Mouse (Mus musculus): ENCODE results near the gene Cdc20. TPM values are rescaled to one million over a fixed set of nuclear protein-coding genes. Genes with fewer than 3 reads are reported as not detected.

Gene Cdc20
- total RNA-seq (2021): 24.5 and 25.0 TPM in 2 replicates
- long read RNA-seq, experiment 1, transcript Cdc20-201 (10 exons, 1,793 nt): major isoform, 101 of 108 reads
- long read RNA-seq, experiment 1, partial matches to known transcripts: 2 of 108 reads
- long read RNA-seq, experiment 1, other reads (novel, unspliced or antisense): 5 of 108 reads
- long read RNA-seq, experiment 2, transcript Cdc20-201 (10 exons, 1,793 nt): major isoform, 49 of 51 reads
- long read RNA-seq, experiment 2, partial matches to known transcripts: 1 of 51 reads
- long read RNA-seq, experiment 2, other reads (novel, unspliced or antisense): 1 of 51 reads

- DNase-seq: peak; percentile 96
These were observed at the start of gene Cdc20 for GRCm38 (mm10) chr4:118436820-118437603. TSS of gene Cdc20 (minus strand) at chr4:118437352.

DNA sequence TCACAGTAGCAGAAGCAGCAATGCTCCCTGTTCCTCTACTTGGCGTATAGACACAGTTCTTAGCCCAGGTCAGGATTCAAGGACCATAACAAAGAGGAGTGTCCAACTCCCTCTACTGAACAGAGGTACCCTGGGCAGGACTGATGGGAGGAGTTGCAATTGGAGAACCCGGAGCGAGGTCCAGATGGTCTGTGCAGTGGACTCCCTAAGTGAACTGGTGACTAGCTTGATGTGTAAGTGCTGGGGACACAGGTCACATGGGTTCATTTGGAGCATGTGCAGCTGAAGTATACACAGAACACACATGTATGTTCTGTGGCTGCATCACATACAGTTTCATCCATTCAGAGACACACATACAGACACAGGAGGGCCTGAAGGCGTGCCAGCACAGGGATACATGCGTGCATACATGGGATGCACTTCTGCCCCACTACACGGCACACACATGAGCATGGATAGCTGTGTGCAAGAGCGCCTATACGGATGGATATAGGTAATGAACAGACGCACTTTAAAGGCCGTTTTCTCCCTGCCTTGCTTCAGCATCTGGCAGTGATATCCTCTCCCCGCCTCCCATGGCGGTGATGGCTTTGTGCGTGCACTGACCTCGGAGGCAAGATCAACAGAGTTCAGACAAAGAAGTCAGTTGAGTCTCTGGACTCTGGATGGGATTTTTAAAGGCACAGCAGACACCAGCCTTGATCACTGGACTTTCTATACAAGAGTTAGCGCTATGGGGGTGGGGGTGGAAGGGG, 39.8 kb upstream of the Cdc20 start:
- no peak for DNase-seq

DNA sequence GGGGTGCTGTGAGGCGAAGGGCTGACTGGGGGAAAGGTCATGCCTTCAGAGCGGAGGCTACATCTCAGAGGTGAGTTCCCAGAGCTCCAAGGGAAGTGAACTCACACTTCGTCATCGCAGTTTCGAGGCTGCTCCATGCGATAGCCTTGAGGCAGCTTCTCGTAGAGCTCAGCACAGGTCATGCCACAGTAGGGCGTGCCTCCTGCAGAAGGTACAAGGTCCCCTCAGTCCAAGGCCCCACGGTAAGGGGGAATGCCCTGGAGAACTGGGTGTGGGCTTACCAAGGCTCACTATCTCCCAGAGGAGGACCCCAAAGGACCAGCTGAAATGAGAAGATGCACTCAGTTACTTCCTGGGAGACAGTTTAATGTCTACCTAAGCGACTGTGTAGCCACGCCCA, 35.5 kb upstream of the Cdc20 start:
- DNase-seq: no peak

GRCm38 (mm10) chr4:118471281-118471680, 34.1 kb upstream of the Cdc20 start:
- no peak for DNase-seq

GRCm38 (mm10) chr4:118465697-118466163, 28.6 kb upstream of the Cdc20 start:
- peak; percentile 60 for DNase-seq

DNA sequence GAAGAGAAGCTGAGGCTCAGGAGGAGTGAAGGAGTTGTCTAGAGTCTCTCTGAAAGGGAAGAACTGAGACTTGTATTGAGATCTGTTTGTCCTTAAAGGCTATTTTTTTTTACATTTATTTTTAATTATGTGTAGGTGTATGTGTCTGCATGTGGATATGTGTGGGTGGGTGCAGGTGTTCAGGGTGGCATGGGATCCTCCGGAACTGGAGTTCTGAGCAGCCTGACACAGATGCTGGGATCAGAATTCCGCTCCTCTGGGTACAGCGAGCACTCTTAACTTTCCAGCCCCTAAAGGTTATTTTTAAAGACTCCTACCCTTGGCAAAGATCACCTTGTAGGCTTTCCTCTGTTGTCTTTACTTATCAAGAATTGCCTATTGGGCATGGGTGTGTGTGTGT, 27.8 kb upstream of the Cdc20 start:
- no peak for DNase-seq

DNA sequence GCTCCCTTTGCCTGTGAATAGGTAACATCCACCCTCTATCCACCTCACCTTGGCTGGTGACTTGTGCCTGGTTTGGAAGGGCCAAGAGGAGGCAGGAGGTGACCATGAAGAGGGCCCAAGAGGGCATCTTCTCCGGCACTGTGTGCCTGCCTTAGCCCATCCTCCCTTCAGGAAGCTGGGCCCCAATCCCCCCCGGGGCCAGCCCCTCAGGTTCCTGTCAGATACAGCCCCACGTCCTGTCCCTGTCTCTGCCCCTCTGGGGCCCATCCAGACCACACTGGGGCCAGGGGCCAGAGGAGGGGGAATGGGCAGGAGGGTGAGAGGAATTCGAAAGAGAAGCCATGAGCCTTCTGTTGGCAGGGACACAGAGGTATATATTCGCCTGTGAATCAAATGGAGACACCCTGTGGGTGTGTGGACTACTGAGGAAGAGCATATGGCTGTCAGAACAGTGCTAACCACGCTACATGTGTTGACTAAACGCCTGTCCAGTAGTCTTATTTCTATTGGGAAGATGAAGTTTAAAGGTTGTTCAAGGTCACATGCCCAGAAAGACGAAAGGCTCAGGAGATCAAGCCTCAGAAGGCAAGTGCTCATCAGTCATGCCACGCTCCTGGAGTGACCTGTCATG, 20.3 kb upstream of the Cdc20 start, which contains the start of gene Mpl:
TSS of gene Mpl (minus strand) at position 169 of the 631 bp plus-strand sequence.
- DNase-seq: no peak

GRCm38 (mm10) chr4:118446415-118447153, 9.4 kb upstream of the Cdc20 start:
- DNase-seq: no peak

DNA sequence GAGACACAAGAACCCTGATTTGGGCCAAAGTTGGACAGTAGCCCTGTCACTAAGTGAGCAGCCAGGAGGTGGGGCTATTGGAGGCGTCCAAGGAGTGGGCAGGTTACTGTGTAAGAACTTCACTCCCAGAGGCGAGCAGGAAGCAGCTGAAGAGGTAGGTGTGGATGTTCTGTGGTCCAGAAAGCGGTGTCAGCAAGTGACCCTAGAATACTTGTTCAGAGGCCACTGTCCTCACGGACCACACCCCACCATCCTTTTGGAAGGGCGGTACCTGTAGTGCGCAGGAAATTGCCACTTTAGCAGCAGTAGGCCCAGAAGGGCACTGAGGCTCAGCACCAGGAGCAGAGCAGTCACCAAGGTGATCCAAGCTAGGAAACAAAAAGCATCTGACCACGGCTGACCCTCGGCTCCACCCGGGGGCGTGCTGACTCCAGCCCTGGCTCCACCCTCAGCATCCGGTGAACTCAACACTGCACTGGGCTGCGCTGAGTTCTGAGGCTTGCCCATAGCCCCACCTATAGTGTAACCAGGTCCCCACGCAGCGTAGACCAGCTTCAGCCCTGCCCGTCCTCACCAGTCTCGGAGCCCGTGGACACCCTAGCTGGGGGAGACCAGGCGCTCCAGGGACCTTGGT, 8.7 kb upstream of the Cdc20 start:
- DNase-seq: peak; percentile 57

DNA sequence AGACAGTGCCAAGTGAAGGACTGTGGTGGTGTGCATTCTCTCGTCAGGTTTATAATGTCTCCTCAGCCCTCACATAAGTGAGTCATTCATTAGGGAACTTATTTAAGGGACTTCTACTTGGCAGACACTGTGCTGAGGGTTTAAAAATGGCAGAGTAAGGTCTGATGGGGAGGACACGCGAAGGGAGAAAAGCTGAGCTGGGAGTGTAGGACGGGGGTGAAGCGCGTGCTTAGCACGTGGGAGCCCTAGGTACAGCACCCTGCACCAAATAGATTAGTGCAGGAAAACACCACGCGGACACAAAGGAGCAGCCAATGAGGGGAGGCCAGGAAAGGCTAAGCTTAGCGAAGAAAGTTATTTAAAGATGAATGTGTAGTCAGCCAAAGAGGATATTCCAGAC, 7.9 kb upstream of the Cdc20 start:
- DNase-seq: no peak

GRCm38 (mm10) chr4:118437829-118438253, 689 bp upstream of the Cdc20 start:
- peak; percentile 40 for DNase-seq

DNA sequence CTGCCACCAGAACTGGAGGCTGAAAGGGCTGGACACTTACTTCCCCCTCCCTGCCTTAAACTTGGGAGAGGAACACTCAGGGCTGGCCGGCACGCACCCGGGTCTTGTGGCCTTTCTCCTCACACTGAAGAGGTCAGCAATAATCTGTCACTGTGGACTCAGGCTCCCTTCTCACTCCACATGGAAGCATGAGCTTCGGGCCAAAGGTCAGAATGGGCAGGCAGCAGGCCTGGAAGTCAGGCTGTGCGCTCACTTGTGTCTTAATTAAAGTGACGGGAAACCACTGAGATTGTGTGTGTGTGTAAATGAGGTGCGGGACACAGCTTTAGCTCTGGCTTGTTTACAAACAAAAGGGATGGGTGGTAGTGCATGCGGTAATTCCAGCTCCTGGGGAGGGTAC, 4.8 kb downstream of the Cdc20 start:
- DNase-seq: no peak

DNA sequence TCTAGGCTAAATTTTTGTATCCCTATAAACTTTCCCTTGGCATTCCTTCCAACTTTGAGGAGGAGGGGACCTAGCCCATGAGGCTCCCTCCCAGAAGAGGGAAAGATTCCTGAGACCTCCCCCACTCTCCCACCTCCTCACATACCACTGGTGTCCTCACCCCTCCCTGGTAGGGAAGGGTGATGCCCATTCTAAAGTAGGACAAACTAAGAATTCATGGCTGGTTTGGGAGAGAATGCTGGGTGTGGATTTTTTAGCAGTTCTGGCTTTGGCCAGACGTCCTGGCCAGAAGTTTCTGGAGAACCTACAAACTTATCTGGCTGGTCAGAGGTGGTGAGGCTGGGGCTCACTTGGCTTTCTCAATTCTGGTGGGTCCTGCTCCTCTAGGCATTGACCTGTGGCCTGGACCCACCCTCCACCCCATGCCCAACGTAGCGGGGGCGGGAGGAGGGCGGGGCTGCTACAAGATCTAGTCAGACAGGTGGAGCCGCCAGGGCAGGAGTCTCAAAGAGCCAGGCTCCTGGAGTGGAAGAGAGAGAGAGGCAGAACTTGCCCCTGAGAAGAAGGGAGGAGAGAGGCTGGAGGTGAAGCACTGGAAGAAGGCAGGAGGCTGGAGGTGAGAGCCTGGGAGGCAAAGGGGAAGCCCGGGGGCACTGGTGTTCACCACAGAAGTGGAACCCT, 7.8 kb downstream of the Cdc20 start:
- DNase-seq: no peak

GRCm38 (mm10) chr4:118428531-118429214, 8.5 kb downstream of the Cdc20 start:
- DNase-seq: peak; percentile 12

GRCm38 (mm10) chr4:118427768-118428451, 9.2 kb downstream of the Cdc20 start, which contains the start of gene Elovl1:
TSS of gene Elovl1 (plus strand) at chr4:118428093.
- DNase-seq: peak; percentile 96

GRCm38 (mm10) chr4:118427415-118427767, 9.8 kb downstream of the Cdc20 start:
- DNase-seq: no peak

DNA sequence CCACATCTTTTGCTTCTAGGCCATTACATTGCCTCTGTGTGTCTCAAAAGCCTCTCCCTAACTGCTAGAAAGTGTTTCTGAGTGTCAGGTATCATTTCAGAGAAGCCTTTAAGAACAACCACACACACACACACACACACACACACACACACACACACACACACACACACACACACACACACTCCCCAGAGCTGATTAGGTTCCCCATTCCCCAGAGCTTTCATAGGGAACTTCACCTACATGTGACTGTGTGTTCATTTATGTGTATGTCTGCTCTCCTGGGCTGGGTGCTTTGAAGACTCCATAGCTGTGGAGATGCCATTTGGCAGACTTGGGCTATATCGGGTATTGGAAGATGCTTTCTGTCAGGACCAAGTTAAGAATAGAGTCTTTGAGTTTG, 11.8 kb downstream of the Cdc20 start:
- DNase-seq: no peak

DNA sequence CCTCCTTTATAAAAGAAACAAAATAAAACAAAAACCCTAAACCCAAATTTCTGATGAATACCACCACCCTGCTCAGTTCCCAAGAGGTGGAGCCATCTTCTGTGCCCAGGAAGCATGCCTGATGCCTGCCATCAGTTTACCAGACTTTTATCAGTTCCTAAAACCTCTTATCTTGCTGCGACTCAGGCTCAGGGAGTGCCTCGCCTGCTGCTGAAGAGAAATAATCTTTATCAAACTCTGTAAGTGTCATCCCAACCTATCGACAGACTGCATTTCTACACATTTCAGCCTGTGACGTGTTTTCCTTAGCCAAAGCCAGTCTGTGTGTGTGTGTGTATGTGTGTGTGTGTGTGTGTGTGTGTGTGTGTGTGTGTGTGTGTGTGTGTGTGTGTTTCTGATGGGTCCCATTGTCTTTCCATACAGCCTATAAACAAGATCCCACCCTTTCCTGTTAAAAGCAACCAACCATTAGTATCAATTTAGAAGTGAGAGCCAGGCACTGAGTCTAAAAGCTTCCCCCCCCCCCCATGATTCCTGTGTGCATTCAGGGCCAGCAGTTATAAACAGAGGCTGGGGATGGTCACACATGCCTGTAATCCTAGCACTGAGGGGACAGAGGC, 12.5 kb downstream of the Cdc20 start:
- DNase-seq: no peak

GRCm38 (mm10) chr4:118421384-118421783, 15.8 kb downstream of the Cdc20 start:
- no peak for DNase-seq
